Mouse (Mus musculus) lung, adult 2 months (tissue): ENCODE results near the gene Hpca. TPM values are rescaled to one million over a fixed set of nuclear protein-coding genes. Genes with fewer than 3 reads are reported as not detected.

Source experiments
- DNase-seq: peaks from one replicate; pipeline ENCODE4 v3.0.0; 2022
- H3K4me1 ChIP-seq: fragments of 200-500 bp; 2 replicates; pipeline ENCODE4 v1.6.1; 2011; ENCODE audit warnings: low read length; ENCODE audit not compliant: control insufficient read depth, insufficient read depth
- H3K4me3 ChIP-seq: fragments of 200-500 bp; replicated peaks from 2 replicates; pipeline ENCODE3; 2011; ENCODE audit warnings: low read depth, mild to moderate bottlenecking, control low read depth, low read length; ENCODE audit errors: extremely low read depth
- CTCF ChIP-seq: fragments of 200-500 bp; IDR thresholded peaks from 2 replicates; pipeline ENCODE4 v1.5.1; 2011; ENCODE audit warnings: mild to moderate bottlenecking, low read length, control low read depth; ENCODE audit not compliant: insufficient read depth
- POLR2A ChIP-seq: fragments of 200-500 bp; IDR thresholded peaks from 2 replicates; pipeline ENCODE4 v1.6.1; 2011; ENCODE audit warnings: low read depth, mild to moderate bottlenecking, control low read depth, low read length, borderline replicate concordance; ENCODE audit errors: extremely low read depth
- WGBS: fragments of 180-500 bp; shearing (Covaris S2); methylation state at CpG from one replicate; pipeline ENCODE4 v1.1.7; 2018; 5-methylcytosine and 5-hydroxymethylcytosine counted together
- polyA plus RNA-seq: library from polyadenylated mRNA; depleted of rRNA; stranded (reverse); fragments of >200 nt; gene quantifications from 2 replicates; pipeline ENCODE4 v1.2.3, GENCODE M21; 2012

The Hpca gene
- polyA plus RNA-seq, 1 experiment = not detected

DNA sequence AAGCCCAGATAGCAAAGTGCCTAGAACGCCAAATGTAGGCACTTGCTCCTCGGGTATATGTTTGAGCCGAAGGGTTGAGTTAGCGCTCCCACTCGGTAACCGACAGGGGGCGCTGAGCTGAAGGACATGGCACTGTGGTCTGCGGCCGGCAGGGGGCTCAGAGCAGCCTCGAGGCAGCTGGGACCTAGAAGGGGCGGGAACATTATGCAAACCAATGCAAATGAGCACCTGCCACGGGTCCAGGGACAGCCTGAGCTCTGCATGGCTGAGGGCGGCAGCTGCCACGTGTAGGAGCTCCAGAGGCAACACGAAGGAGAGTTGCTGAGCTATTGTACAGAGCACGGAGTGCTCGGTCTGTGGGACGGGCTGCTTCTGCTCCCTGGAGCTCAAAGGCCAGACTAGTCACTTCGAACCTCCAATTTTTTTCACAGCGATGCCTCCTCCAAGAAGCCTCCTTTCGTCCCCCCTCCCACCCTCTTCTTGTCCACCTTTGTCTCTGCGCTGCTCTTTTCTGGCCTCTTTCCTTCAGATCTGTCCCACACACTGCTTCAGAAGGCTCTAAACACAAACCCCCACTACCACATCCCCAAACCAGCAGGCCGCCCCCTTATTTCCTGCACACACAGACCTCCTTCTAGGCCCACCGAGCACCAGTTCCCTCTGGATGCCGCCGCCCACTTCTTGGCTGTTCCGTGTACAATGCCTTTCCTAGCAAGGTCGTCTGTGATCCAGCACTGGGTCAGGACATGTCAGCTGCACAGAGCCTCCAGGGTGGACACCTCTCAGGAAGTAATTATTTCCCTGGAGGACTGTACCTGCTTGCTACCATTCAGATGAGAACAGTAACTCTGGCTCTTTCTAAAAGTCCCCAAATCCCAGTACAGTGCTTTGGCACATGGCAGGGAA, 8.5 kb downstream of the Hpca start:
- WGBS = 34% methylated on average over 28 of the region's 28 CpGs
- Histone ChIP-seq H3K4me3 (no peak overlapping the region), H3K4me1 (no peaks in the 10 kb centered on the region)
- no peak for DNase-seq
- TF ChIP-seq CTCF (peak; percentile 61), POLR2A (no peak)

DNA sequence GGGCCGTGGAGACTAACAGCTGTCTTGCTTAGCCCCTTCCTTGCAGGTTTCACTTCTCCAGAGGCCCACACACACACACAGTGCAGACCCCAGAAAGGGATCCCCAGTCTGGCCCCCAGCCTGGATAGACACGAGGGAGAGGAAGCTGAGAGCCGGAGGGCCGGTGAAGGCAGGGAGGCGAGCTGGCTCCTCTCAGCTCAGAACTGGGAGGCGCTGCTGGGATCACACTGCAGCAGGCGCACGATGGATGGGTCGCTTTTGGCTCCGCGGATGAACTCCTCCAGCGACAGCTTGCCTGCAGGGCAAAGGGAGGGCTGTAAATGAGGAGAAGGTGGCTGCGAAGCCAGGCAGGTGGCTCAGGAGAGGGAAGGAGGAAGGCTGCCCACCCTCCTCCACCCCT, 9.6 kb downstream of the Hpca start:
- Histone ChIP-seq H3K4me3 (no peak overlapping the region), H3K4me1 (no peaks in the 10 kb centered on the region)
- 42% methylated on average over 13 of the region's 13 CpGs for WGBS
- no peak for DNase-seq
- no peak for TF ChIP-seq POLR2A

- TF ChIP-seq POLR2A (no peak), CTCF (no peak)
- Histone ChIP-seq H3K4me1 (no peaks in the 10 kb centered on the region), H3K4me3 (no peak overlapping the region)
- DNase-seq = no peak
- 52% methylated on average over 11 of the region's 11 CpGs for WGBS
These were observed 10.5 kb downstream of the Hpca start for GRCm38 (mm10) chr4:129111350-129111749.

GRCm38 (mm10) chr4:129110804-129111203, 11.0 kb downstream of the Hpca start:
- no peaks in the 10 kb centered on the region for H3K4me1 ChIP-seq
- no peak overlapping the region for H3K4me3 ChIP-seq
- DNase-seq = no peak
- WGBS = 86% methylated on average over 6 of the region's 6 CpGs
- TF ChIP-seq CTCF (no peak), POLR2A (no peak)

- H3K4me3 ChIP-seq = no peak overlapping the region
- no peak for TF ChIP-seq CTCF
- TF ChIP-seq POLR2A = no peak
- WGBS = 84% methylated on average over 7 of the region's 7 CpGs
- no peak for DNase-seq
- no peaks in the 10 kb centered on the region for H3K4me1 ChIP-seq
These were observed 13.2 kb downstream of the Hpca start for GRCm38 (mm10) chr4:129108624-129109023.

DNA sequence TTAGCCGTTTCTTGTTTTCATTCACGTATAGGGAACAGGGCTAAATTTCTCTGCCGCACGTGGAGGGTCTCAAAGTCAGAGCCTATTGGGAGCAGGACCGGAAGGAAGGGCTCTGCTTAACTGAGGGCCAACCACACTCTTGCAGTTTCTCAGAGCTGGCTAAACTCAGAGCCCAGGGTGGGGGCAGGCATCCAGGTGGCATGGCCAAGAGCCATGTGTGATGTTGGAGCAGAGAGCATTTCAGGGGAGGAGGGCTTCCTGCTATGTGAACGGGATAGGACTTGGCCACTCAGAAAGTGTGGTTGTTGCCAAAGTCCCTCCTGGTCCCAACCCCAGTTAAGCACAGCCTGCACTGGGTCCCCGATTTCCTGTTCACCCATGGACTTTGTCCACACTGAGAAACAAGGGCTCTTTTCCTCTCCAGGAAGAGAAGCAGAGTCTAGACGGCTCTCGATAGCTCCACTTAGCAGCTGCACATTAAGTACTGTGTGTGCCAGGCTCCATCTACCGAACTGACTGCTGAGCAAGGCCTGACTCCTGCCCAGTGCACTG, 14.4 kb downstream of the Hpca start:
- no peaks in the 10 kb centered on the region for H3K4me1 ChIP-seq
- TF ChIP-seq POLR2A (no peak), CTCF (no peak)
- 54% methylated on average over 10 of the region's 10 CpGs for WGBS

DNA sequence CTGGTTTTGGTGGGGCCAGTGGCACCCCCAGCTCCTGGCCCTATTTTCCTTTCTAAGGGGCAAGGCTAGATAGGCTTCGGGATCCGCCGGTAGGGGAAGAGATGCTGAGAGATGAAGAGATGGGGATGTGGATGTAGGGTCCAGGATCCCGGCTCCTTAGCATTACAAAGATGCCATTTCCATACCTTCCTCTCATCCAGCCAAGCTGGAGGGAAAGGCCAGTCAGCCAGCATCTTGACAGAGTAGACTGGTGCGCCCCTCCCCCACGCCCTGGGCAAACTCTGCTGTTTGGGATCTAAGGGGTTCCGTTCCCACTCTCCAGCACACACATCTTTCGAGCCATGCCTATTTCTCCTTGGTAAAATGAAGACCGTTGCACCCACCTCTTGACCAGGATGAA, 15.8 kb downstream of the Hpca start:
- H3K4me3 ChIP-seq = no peak overlapping the region
- 29% methylated on average over 9 of the region's 9 CpGs for WGBS

More for the DNA sequence above, 14.4 kb downstream of the Hpca start:
- H3K4me3 ChIP-seq = no peak overlapping the region
- DNase-seq = no peak

GRCm38 (mm10) chr4:129105356-129105755, 16.5 kb downstream of the Hpca start, which contains the start of gene Tmem54:
Tmem54 (plus strand) TSS chr4:129105548.
- 4% methylated on average over 40 of the region's 40 CpGs for WGBS
- H3K4me3 ChIP-seq = no peak within 1 kb of the TSS
- no peak for TF ChIP-seq POLR2A
- TF ChIP-seq CTCF = no peak
- peak; percentile 39 for DNase-seq
- H3K4me1 ChIP-seq = no peaks in the 10 kb centered on the region

More for the DNA sequence above, 15.8 kb downstream of the Hpca start:
- no peaks in the 10 kb centered on the region for H3K4me1 ChIP-seq
- TF ChIP-seq CTCF (no peak), POLR2A (no peak)
- no peak for DNase-seq

- 62% methylated on average over 14 of the region's 14 CpGs for WGBS
- no peak for TF ChIP-seq CTCF
- TF ChIP-seq POLR2A = no peak
- no peak for DNase-seq
- Histone ChIP-seq H3K4me3 (no peak overlapping the region), H3K4me1 (no peaks in the 10 kb centered on the region)
These were observed 19.6 kb downstream of the Hpca start for GRCm38 (mm10) chr4:129102133-129102829.

DNA sequence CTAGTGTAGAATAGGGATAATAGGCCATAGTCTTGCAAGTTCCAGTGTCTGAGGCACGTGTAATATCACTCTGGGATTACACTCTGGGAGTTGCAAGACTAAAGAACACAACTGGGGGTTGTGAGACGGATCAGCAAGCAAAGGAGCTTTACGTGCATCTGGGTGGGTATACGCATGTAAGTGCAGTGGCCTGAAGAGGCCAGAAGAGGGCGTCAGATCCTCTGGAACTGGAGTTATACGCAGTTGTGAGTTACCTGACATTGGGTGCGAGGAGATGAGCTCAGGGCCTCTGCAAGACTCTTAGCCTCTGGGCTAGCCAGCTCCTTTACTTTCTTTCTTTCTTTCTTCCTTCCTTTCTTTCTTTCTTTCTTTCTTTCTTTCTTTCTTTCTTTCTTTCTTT, 24.8 kb downstream of the Hpca start:
- WGBS = 75% methylated on average over 7 of the region's 7 CpGs
- Histone ChIP-seq H3K4me1 (no peaks in the 10 kb centered on the region), H3K4me3 (no peak overlapping the region)
- no peak for DNase-seq
- TF ChIP-seq POLR2A = no peak
- TF ChIP-seq CTCF = no peak
